Mouse (Mus musculus) olfactory bulb, adult 2 months (tissue): ENCODE measurements around the gene 4933416C03Rik. TPM values are rescaled to one million over a fixed set of nuclear protein-coding genes. Genes with fewer than 3 reads are reported as not detected.

ENCODE experiments used
- H3K27ac ChIP-seq: fragments of 200-500 bp; 2 replicates; pipeline ENCODE4 v1.5.1; 2012; ENCODE audit warnings: low read depth, low read length; ENCODE audit not compliant: insufficient read depth
- H3K4me1 ChIP-seq: fragments of 200-500 bp; 2 replicates; pipeline ENCODE4 v1.6.1; 2012; ENCODE audit warnings: low read length; ENCODE audit not compliant: control insufficient read depth, insufficient read depth
- H3K4me3 ChIP-seq: fragments of 200-500 bp; 2 replicates; pipeline ENCODE4 v1.5.1; 2012; ENCODE audit warnings: mild to moderate bottlenecking, low read depth, low read length, moderate library complexity; ENCODE audit not compliant: insufficient read depth
- CTCF ChIP-seq: fragments of 200-500 bp; IDR thresholded peaks from 2 replicates; pipeline ENCODE4 v1.5.1; 2012; ENCODE audit warnings: low read depth, mild to moderate bottlenecking, low read length, moderate library complexity; ENCODE audit not compliant: insufficient read depth
- POLR2A ChIP-seq: fragments of 200-500 bp; IDR thresholded peaks from 2 replicates; pipeline ENCODE4 v1.6.1; 2012; ENCODE audit warnings: mild to moderate bottlenecking, low read depth, low read length, moderate library complexity; ENCODE audit not compliant: insufficient read depth
- WGBS: fragments of 180-500 bp; shearing (Covaris S2); methylation state at CpG from one replicate; pipeline ENCODE4 v1.1.7; 2018; 5-methylcytosine and 5-hydroxymethylcytosine counted together
- polyA plus RNA-seq: library from polyadenylated mRNA; stranded (reverse); fragments of >200 nt; gene quantifications from 2 replicates; pipeline ENCODE4 v1.2.4, GENCODE M21; 2012; ENCODE audit warnings: low replicate concordance; ENCODE audit not compliant: missing spikeins, insufficient read depth, insufficient read length

Gene 4933416C03Rik
- polyA plus RNA-seq, result not detected in 2 replicates

DNA sequence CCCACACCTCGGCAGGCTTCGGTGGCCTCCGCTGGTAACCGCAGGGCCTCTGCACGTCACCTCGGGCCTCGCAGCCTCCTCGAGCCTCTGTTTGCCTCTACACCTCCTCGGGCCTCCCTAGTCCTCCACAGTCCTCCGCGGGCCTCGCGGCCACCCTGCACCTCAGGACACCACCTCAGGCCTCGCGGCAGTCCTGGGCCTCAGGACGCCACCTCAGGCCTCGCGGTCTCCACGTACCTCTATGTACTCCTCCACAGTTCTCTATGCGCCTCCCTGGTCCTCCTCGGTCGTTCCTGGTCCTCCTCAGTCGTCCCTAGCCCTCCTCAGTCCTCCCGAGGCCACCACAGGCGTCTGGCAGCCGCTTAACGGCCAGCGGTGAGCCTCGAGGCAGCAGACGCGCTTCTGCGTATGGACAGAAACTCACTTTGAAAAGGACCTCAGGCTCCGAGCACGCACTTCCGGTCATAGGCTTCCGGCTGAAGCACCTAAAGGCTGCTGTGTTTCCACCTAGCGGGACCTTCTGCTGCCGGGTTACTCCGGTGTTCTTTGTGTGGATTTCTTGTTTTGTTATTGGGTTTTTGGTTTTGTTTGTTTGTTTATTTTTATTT lies at the start of gene 4933416C03Rik:
Gene 4933416C03Rik, minus strand, starts transcription at position 51 of the 608 bp plus-strand sequence.
- Histone ChIP-seq H3K4me3 (no peak within 1 kb of the TSS), H3K4me1 (no peaks in the 10 kb centered on the region), H3K27ac (no peak within 1 kb of the TSS)
- 96% methylated on average over 39 of the region's 39 CpGs for WGBS
- no peak for TF ChIP-seq CTCF
- TF ChIP-seq POLR2A, result no peak

DNA sequence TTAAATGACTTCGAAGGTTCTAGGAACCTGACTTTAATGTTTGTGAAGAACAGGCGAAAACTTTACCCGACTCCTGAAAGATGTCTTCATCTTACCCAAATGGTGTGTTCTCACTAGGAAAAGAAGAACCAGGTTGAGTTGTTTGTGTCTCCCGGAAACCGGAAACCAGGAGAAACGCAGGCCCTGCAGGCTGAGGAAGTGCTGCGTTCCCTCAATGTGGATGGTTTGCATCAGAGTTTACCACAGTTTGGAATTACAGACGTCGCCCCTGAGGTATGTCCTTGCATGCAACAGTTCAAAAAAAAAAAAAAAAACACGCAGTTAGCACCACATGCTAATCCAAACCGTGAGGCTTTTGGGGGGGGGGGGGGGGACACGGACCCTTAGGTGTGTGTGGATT lies 48.6 kb upstream of the 4933416C03Rik start:
- H3K27ac ChIP-seq, result no peak overlapping the region
- TF ChIP-seq POLR2A, result no peak
- no peak for TF ChIP-seq CTCF
- WGBS, result 83% methylated on average over 12 of the region's 12 CpGs
- no peaks in the 10 kb centered on the region for H3K4me1 ChIP-seq
- H3K4me3 ChIP-seq, result no peak overlapping the region

DNA sequence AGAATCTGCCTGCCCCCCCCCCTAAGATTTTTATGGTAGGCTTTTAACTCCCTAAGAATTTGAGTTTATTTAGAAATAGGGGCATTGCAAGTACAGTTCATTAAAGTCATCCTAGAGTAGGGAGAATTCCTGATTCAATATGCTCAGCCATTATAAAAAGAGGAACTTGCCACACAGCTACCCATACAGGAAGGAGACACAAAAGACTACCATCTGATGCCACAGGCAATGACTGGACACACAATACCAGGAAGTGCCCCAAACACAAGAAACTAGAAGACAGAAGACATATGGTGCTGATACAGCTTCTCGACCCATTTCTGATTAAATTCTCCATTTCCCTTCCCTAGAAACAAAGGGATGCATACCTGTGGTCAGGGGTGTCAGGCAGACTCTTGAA lies 43.0 kb upstream of the 4933416C03Rik start:
- Histone ChIP-seq H3K27ac (no peak overlapping the region), H3K4me3 (no peak overlapping the region), H3K4me1 (no peaks in the 10 kb centered on the region)
- WGBS, result 79% methylated on average over 1 of the region's 1 CpGs
- no peak for TF ChIP-seq CTCF
- no peak for TF ChIP-seq POLR2A

DNA sequence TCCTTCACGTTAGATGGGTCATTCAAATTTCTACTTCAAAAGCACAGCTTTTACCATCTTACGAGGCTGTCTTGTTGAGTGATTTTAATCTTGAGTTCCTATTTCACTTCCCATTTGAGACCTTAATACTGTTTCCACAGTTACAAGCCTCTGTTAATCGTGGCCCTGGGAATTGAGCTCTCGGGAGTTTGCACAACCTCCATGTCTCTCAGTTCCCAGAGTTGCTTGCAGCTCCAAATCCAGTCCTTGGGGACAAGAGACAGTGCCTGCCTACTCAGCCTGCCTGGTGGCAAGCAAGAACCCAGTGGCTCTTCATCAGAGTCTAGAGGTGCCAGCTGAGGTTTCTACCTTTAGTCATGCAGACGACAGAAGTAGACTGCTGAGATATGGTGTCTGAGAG lies 41.0 kb upstream of the 4933416C03Rik start:
- no peak for TF ChIP-seq CTCF
- TF ChIP-seq POLR2A, result no peak
- 82% methylated on average over 5 of the region's 5 CpGs for WGBS
- H3K4me1 ChIP-seq, result no peaks in the 10 kb centered on the region

DNA sequence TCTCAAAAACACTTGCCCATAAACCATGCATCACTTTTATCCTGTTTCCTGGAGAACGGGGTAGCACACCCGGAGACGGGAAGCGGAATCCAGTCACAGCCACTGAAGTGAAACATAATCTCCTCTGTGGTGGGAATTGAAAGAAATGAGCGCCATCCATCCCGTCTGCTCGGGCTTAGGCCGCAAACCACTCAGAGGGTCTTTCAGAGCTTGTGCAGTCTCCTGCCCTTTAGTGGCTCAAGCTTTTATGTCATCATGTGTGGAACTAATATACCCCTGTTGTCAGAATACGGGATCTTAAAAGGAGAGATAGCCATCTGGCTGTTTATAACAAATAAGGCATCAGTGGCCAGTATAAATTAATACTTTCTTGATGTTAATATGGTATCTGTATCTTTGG lies 32.4 kb upstream of the 4933416C03Rik start:
- no peak overlapping the region for H3K4me3 ChIP-seq
- no peak overlapping the region for H3K27ac ChIP-seq
- no peak for TF ChIP-seq CTCF
- TF ChIP-seq POLR2A, result no peak
- H3K4me1 ChIP-seq, result peaks cover 5% of the 10 kb centered on the region; the same call in 1 of the 2 replicates
- WGBS, result 39% methylated on average over 9 of the region's 9 CpGs

More for the DNA sequence above, 41.0 kb upstream of the 4933416C03Rik start:
- H3K27ac ChIP-seq, result no peak overlapping the region
- H3K4me3 ChIP-seq, result no peak overlapping the region

DNA sequence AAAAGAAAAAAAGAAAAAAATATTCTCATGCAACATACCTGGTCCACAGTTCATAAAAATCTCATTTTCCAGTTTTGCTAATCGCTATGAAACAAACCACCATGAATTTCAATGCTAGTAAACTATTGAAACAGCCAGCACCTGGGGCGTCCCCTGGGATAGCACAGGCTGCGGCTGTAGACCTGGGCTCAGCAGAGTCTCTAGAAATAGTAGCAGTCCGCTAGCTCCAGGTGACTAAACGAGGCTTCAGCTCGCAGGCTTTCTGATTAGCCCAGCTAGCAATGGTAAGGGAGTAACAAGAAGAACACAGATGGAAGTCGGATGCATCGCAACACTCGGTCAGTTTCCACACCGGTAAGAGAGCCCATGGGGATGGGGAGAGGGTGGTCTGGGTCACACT lies 30.0 kb upstream of the 4933416C03Rik start:
- Histone ChIP-seq H3K27ac (no peak overlapping the region), H3K4me1 (peaks cover 5% of the 10 kb centered on the region; the same call in 1 of the 2 replicates), H3K4me3 (no peak overlapping the region)
- no peak for TF ChIP-seq POLR2A
- TF ChIP-seq CTCF, result no peak
- WGBS, result 93% methylated on average over 10 of the region's 10 CpGs

DNA sequence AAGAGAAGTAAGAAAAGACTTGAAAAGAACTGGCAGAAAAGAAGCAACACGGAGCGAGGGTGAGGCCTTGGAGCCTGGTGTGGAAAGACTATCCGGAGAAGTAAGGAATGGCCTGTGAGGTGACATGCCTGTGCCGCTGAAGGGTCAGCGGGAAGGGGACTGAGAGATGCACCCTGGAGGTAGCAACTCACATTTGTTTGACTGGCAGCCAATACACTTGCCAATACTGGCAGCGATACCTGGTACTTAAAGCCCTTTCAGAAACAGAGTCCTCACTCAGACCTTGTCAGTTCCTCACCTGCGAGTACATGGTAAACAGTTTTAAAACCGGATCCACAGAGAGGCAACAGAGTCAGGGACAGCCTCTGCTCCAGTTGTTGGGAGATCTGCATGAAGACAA lies 26.5 kb upstream of the 4933416C03Rik start:
- 95% methylated on average over 8 of the region's 8 CpGs for WGBS
- TF ChIP-seq POLR2A, result no peak
- TF ChIP-seq CTCF, result no peak

DNA sequence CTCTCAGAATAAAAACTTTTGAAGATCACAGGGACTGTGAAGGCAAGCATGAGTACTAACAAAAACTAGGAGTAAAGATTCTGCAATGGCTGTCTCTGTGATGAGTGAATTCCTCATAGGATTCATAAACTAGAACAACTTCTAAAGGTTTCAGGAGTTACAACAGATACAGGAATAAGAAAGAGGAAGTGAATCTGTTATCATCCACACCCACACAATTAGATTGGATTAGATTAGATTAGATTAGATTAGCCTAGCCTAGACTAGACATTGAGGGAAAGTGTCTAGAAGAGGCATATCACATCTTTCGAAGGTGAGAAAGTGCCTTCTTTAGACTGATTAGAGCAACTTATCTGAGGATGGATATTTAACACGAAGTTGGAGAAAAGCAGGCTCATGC lies 21.5 kb upstream of the 4933416C03Rik start:
- Histone ChIP-seq H3K27ac (no peak overlapping the region), H3K4me3 (no peak overlapping the region), H3K4me1 (no peaks in the 10 kb centered on the region)
- WGBS, result 90% methylated on average over 2 of the region's 2 CpGs
- TF ChIP-seq POLR2A (no peak), CTCF (no peak)

More for the DNA sequence above, 26.5 kb upstream of the 4933416C03Rik start:
- Histone ChIP-seq H3K4me3 (no peak overlapping the region), H3K4me1 (0 out of 2 replicates have a peak, but pooled peaks cover 3% of the 10 kb centered on the region), H3K27ac (no peak overlapping the region)

DNA sequence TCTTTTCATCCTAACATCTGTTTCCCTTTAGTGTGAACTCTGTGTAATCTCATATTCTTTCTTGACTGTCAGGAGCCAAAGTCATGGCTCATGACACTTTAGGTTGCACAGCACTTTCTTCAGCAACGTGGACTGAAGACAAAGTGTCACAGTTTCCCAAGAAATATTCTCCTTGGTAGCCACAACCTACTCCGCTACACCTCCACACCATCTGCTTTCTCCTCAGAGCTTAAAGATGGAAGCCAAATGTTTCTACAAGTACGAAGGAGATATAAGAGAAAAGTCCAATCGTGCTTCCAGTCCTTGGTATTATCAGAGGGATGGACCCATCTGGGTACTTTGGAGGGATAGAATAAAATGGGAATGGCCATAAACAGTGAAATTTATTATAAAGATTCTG lies 18.5 kb upstream of the 4933416C03Rik start:
- Histone ChIP-seq H3K27ac (no peak overlapping the region), H3K4me1 (no peaks in the 10 kb centered on the region), H3K4me3 (no peak overlapping the region)
- WGBS, result 84% methylated on average over 4 of the region's 4 CpGs
- no peak for TF ChIP-seq CTCF
